Mouse (Mus musculus) gastrocnemius, postnatal 10 days (tissue): Measurements from ENCODE around the gene Gjd3. TPM values are rescaled to one million over a fixed set of nuclear protein-coding genes. Genes with fewer than 3 reads are reported as not detected.

Experiments
- DNase-seq: peaks from one replicate; pipeline ENCODE4 v3.0.0; 2021; ENCODE audit warnings: mixed read lengths
- total RNA-seq, 2 experiments: library from RNA; stranded (reverse); gene quantifications; 2 replicates each; pipeline ENCODE4 v1.2.3; 2021

Gjd3 gene
- total RNA-seq, 2 experiments from 2014 or later, result not detected

GRCm38 (mm10) chr11:98981289-98981996 is 1.4 kb downstream of the Gjd3 start:
- DNase-seq, result no peak

GRCm38 (mm10) chr11:98979356-98979755 is 3.5 kb downstream of the Gjd3 start:
- DNase-seq, result no peak

GRCm38 (mm10) chr11:98978526-98979148 is 4.2 kb downstream of the Gjd3 start:
- DNase-seq, result no peak

GRCm38 (mm10) chr11:98974871-98975719 is 7.7 kb downstream of the Gjd3 start:
- DNase-seq, result peak; percentile 70

- no peak for DNase-seq
Observed at GRCm38 (mm10) chr11:98974213-98974612, 8.6 kb downstream of the Gjd3 start.

- peak; percentile 56 for DNase-seq
Observed at GRCm38 (mm10) chr11:98973584-98973983, 9.2 kb downstream of the Gjd3 start.

GRCm38 (mm10) chr11:98972801-98973360 is 9.9 kb downstream of the Gjd3 start:
- DNase-seq, result no peak

GRCm38 (mm10) chr11:98972215-98972614 is 10.6 kb downstream of the Gjd3 start:
- DNase-seq, result peak; percentile 87

- peak; percentile 71 for DNase-seq
Observed at GRCm38 (mm10) chr11:98971316-98972031, 11.3 kb downstream of the Gjd3 start.

- peak; percentile 26 for DNase-seq
Observed at GRCm38 (mm10) chr11:98970191-98970925, 12.5 kb downstream of the Gjd3 start.

GRCm38 (mm10) chr11:98969496-98969927 is 13.3 kb downstream of the Gjd3 start:
- peak; percentile 28 for DNase-seq

- peak; percentile 7 for DNase-seq
Observed at GRCm38 (mm10) chr11:98968716-98969495, 13.9 kb downstream of the Gjd3 start.

GRCm38 (mm10) chr11:98968079-98968478 is 14.7 kb downstream of the Gjd3 start:
- peak; percentile 25 for DNase-seq

- peak; percentile 86 for DNase-seq
Observed at GRCm38 (mm10) chr11:98966499-98967141, 16.2 kb downstream of the Gjd3 start.

GRCm38 (mm10) chr11:98965416-98966077 is 17.3 kb downstream of the Gjd3 start:
- no peak for DNase-seq

GRCm38 (mm10) chr11:98964616-98965415 is 18.0 kb downstream of the Gjd3 start:
- DNase-seq, result no peak

GRCm38 (mm10) chr11:98964201-98964615 is 18.6 kb downstream of the Gjd3 start:
- DNase-seq, result no peak
